Mouse (Mus musculus) thymus, postnatal 10 days (tissue): ENCODE data around the gene Rfx4.

Experiments used
- DNase-seq, 2 experiments: peaks; one replicate each; pipeline ENCODE4 v3.0.0; 2021; ENCODE audit warnings: low spot score in 2 of 2

Rfx4 gene

GRCm38 (mm10) chr10:84871285-84871684 is 115.4 kb downstream of the Rfx4 start:
- no peak for DNase-seq

GRCm38 (mm10) chr10:84871921-84872320 is 116.1 kb downstream of the Rfx4 start:
- no peak for DNase-seq

GRCm38 (mm10) chr10:84879823-84880571 is 124.1 kb downstream of the Rfx4 start:
- no peak for DNase-seq

- DNase-seq = no peak
These were observed 126.7 kb downstream of the Rfx4 start for GRCm38 (mm10) chr10:84882528-84882927.

- no peak for DNase-seq
These were observed 129.6 kb downstream of the Rfx4 start for GRCm38 (mm10) chr10:84885341-84885884.

- DNase-seq = no peak
These were observed 130.4 kb downstream of the Rfx4 start for GRCm38 (mm10) chr10:84886221-84886627.

GRCm38 (mm10) chr10:84886785-84887184 is 130.9 kb downstream of the Rfx4 start:
- DNase-seq = no peak

GRCm38 (mm10) chr10:84889096-84889846 is 133.4 kb downstream of the Rfx4 start:
- no peak for DNase-seq

GRCm38 (mm10) chr10:84895810-84896358 is 140.0 kb downstream of the Rfx4 start:
- no peak for DNase-seq

- DNase-seq = peak; percentile 49 to 51
These were observed 141.4 kb downstream of the Rfx4 start for GRCm38 (mm10) chr10:84896941-84897930.

- DNase-seq = no peak
These were observed 142.5 kb downstream of the Rfx4 start for GRCm38 (mm10) chr10:84898144-84898979.

- DNase-seq = no peak
These were observed 145.8 kb downstream of the Rfx4 start for GRCm38 (mm10) chr10:84901676-84902075.

GRCm38 (mm10) chr10:84902213-84902612 is 146.4 kb downstream of the Rfx4 start:
- no peak for DNase-seq

- DNase-seq = no peak
These were observed 147.4 kb downstream of the Rfx4 start for GRCm38 (mm10) chr10:84903307-84903706.

GRCm38 (mm10) chr10:84903742-84904141 is 147.9 kb downstream of the Rfx4 start:
- DNase-seq = peak in 1 of 2 experiments; percentile 31

GRCm38 (mm10) chr10:84906895-84907294 is 151.0 kb downstream of the Rfx4 start:
- no peak for DNase-seq

GRCm38 (mm10) chr10:84908006-84908405 is 152.1 kb downstream of the Rfx4 start:
- no peak for DNase-seq

GRCm38 (mm10) chr10:84908471-84908870 is 152.6 kb downstream of the Rfx4 start:
- DNase-seq = no peak

GRCm38 (mm10) chr10:84909021-84909801 is 153.3 kb downstream of the Rfx4 start:
- no peak for DNase-seq

GRCm38 (mm10) chr10:84910194-84910593 is 154.3 kb downstream of the Rfx4 start:
- DNase-seq = no peak
